24 mouse cellular contexts compared by ENCODE assay signal in genomic region chr7:65047700-65048099, GRCm38 (mm10).
"Had no signal": no experiment of that assay in that cellular context is flagged by ENCODE, and none has a peak within 500 bp of the region (broad histone marks: within the 10 kb centered on the region; RNA-seq: fewer than 3 reads in every experiment).

No protein-coding gene starts in this region.

- H3K36me3 ChIP-seq: heart, embryonic 13.5 days; heart, embryonic 15.5 days; limb, embryonic 10.5 days; limb, embryonic 12.5 days; liver, embryonic 13.5 days; liver, embryonic 15.5 days had no signal

- H3K27me3 ChIP-seq: heart, embryonic 13.5 days; heart, embryonic 15.5 days; limb, embryonic 12.5 days; liver, embryonic 13.5 days; liver, embryonic 15.5 days had no signal

- H3K9me3 ChIP-seq: heart, embryonic 13.5 days; heart, embryonic 15.5 days; limb, embryonic 10.5 days; limb, embryonic 12.5 days; liver, embryonic 13.5 days; liver, embryonic 15.5 days had no signal

- ATAC-seq: forebrain, postnatal 0 days had no signal

- H3K4me3 ChIP-seq: heart, adult 2 months; heart, embryonic 13.5 days; heart, embryonic 15.5 days; left cerebral cortex, adult 2 months; limb, embryonic 10.5 days; limb, embryonic 12.5 days; liver, embryonic 13.5 days; liver, embryonic 15.5 days had no signal

- H3K9ac ChIP-seq: forebrain, postnatal 0 days; heart, embryonic 13.5 days; heart, embryonic 15.5 days; hindbrain, embryonic 14.5 days; limb, embryonic 12.5 days; liver, embryonic 13.5 days; liver, embryonic 15.5 days had no signal

- H3K27ac ChIP-seq: heart, adult 2 months; heart, embryonic 13.5 days; heart, embryonic 15.5 days; hindbrain, embryonic 14.5 days; hindbrain, postnatal 0 days; left cerebral cortex, adult 2 months; limb, embryonic 10.5 days; limb, embryonic 12.5 days; liver, embryonic 13.5 days; liver, embryonic 15.5 days had no signal

- H3K4me1 ChIP-seq: heart, embryonic 13.5 days; heart, embryonic 15.5 days; liver, embryonic 13.5 days; liver, embryonic 15.5 days had no signal

- DNase-seq: forebrain, postnatal 0 days; gastrocnemius, postnatal 14 days; gastrocnemius, postnatal 36 days; heart, adult 2 months; heart, postnatal 14 days; heart, postnatal 36 days; kidney, adult 18-20 months; kidney, adult 8-10 months; kidney, postnatal 10 days; kidney, postnatal 25 days; kidney, postnatal 4 days; layer of hippocampus, adult 9-11 months; liver; liver, embryonic 13.5 days had no signal

- H3K4me2 ChIP-seq: heart, embryonic 11.5 days; heart, embryonic 13.5 days; heart, embryonic 15.5 days; hindbrain, embryonic 14.5 days; limb, embryonic 12.5 days; liver, embryonic 11.5 days; liver, embryonic 13.5 days; liver, embryonic 15.5 days had no signal
